Mouse (Mus musculus) mesoderm, embryonic 11.5 days (tissue): ENCODE data around the gene Slc22a16.
A peak's percentile ranks its signal among the peaks of the same experiment; 100 is the strongest.
"Not testable (repeated sequence)": the region's sequence is repeated elsewhere in the genome, so short reads cannot be mapped to it uniquely, and the experiment has no call there.

ENCODE experiments used
- DNase-seq: peaks from one replicate; pipeline ENCODE4 v3.0.0-alpha.2; 2012; ENCODE audit warnings: low read depth, low spot score

The Slc22a16 gene

GRCm38 (mm10) chr10:40570036-40570435 lies at the start of gene Slc22a16:
TSS of gene Slc22a16 (plus strand) at chr10:40570336.
- DNase-seq: no peak

GRCm38 (mm10) chr10:40521579-40521978 lies 48.6 kb upstream of the Slc22a16 start:
- peak; percentile 66 for DNase-seq

- DNase-seq: no peak
These were observed 46.7 kb upstream of the Slc22a16 start for GRCm38 (mm10) chr10:40523312-40523975.

GRCm38 (mm10) chr10:40524032-40524806 lies 45.9 kb upstream of the Slc22a16 start:
- DNase-seq: no peak

- DNase-seq: peak; percentile 72
These were observed 45.1 kb upstream of the Slc22a16 start for GRCm38 (mm10) chr10:40524991-40525390.

- no peak for DNase-seq
These were observed 44.5 kb upstream of the Slc22a16 start for GRCm38 (mm10) chr10:40525616-40526155.

GRCm38 (mm10) chr10:40526301-40526761 lies 43.8 kb upstream of the Slc22a16 start:
- DNase-seq: no peak

- no peak for DNase-seq
These were observed 43.1 kb upstream of the Slc22a16 start for GRCm38 (mm10) chr10:40526986-40527385.

- no peak for DNase-seq
These were observed 42.6 kb upstream of the Slc22a16 start for GRCm38 (mm10) chr10:40527573-40527972.

GRCm38 (mm10) chr10:40528668-40529067 lies 41.5 kb upstream of the Slc22a16 start:
- no peak for DNase-seq

- DNase-seq: peak; percentile 57
These were observed 40.5 kb upstream of the Slc22a16 start for GRCm38 (mm10) chr10:40529617-40530016.

- DNase-seq: no peak
These were observed 39.5 kb upstream of the Slc22a16 start for GRCm38 (mm10) chr10:40530661-40531060.

GRCm38 (mm10) chr10:40532586-40532985 lies 37.5 kb upstream of the Slc22a16 start:
- DNase-seq: not testable (repeated sequence)

- no peak for DNase-seq
These were observed 28.8 kb upstream of the Slc22a16 start for GRCm38 (mm10) chr10:40541351-40541750.

GRCm38 (mm10) chr10:40549317-40549716 lies 20.8 kb upstream of the Slc22a16 start:
- no peak for DNase-seq

GRCm38 (mm10) chr10:40551801-40552200 lies 18.3 kb upstream of the Slc22a16 start:
- no peak for DNase-seq

GRCm38 (mm10) chr10:40565695-40566094 lies 4.4 kb upstream of the Slc22a16 start:
- not testable (repeated sequence) for DNase-seq

- DNase-seq: no peak
These were observed 5.9 kb downstream of the Slc22a16 start for GRCm38 (mm10) chr10:40575912-40576634.

- peak; percentile 45 for DNase-seq
These were observed 13.6 kb downstream of the Slc22a16 start for GRCm38 (mm10) chr10:40583584-40584255.

GRCm38 (mm10) chr10:40592186-40592585 lies 22.1 kb downstream of the Slc22a16 start:
- no peak for DNase-seq

- DNase-seq: no peak
These were observed 27.0 kb downstream of the Slc22a16 start for GRCm38 (mm10) chr10:40597177-40597576.
